Mouse (Mus musculus): ENCODE results near the gene Gsdma2. TPM values are rescaled to one million over a fixed set of nuclear protein-coding genes. Genes with fewer than 3 reads are reported as not detected.

The Gsdma2 gene
- polyA plus RNA-seq, 1 experiment, result not detected

GRCm38 (mm10) chr11:98696454-98697216 is 50.1 kb downstream of the Gsdma2 start:
- H3K4me3 ChIP-seq (ENCODE audit: insufficient read depth, poor library complexity, severe bottlenecking), result no peak overlapping the region
- no peak for TF ChIP-seq MYOG (IDR thresholded peaks at IDR 0.05; ENCODE audit: control insufficient read depth, extremely low read depth, insufficient read length)
- no peak for TF ChIP-seq FOSL1 (IDR thresholded peaks at IDR 0.05; ENCODE audit: insufficient read depth, low read length, poor library complexity, severe bottlenecking)
- no peak for TF ChIP-seq CTCF (IDR thresholded peaks at IDR 0.05; ENCODE audit: control insufficient read depth, insufficient read depth, insufficient read length)
- no peak for TF ChIP-seq USF1 (IDR thresholded peaks at IDR 0.05; ENCODE audit: low read depth)
- no peak for TF ChIP-seq MYOD1 (IDR thresholded peaks at IDR 0.05; ENCODE audit: control insufficient read depth, insufficient read length, low read depth)
- no peaks in the 10 kb centered on the region for H3K79me3 ChIP-seq (ENCODE audit: low read depth)
- no peaks in the 10 kb centered on the region for H3K79me2 ChIP-seq (ENCODE audit: control insufficient read depth, insufficient read depth)
- H3K36me3 ChIP-seq (ENCODE audit: control insufficient read depth, insufficient read depth), result peaks cover 48% of the 10 kb centered on the region
- no peak overlapping the region for H3ac ChIP-seq (ENCODE audit: control insufficient read depth, insufficient read length, low read depth)
- no peaks in the 10 kb centered on the region for H3K27me3 ChIP-seq (ENCODE audit: control insufficient read depth, insufficient read depth, insufficient read length)

GRCm38 (mm10) chr11:98697225-98697624 is 50.7 kb downstream of the Gsdma2 start:
- Histone ChIP-seq H3K79me2 (ENCODE audit: control insufficient read depth, insufficient read depth) (no peaks in the 10 kb centered on the region), H3ac (ENCODE audit: control insufficient read depth, insufficient read length, low read depth) (no peak overlapping the region), H3K27me3 (ENCODE audit: control insufficient read depth, insufficient read depth, insufficient read length) (no peaks in the 10 kb centered on the region), H3K79me3 (ENCODE audit: low read depth) (no peaks in the 10 kb centered on the region), H3K36me3 (ENCODE audit: control insufficient read depth, insufficient read depth) (peaks cover 42% of the 10 kb centered on the region), H3K4me3 (ENCODE audit: insufficient read depth, poor library complexity, severe bottlenecking) (no peak overlapping the region)
- TF ChIP-seq MYOD1 (IDR thresholded peaks at IDR 0.05; ENCODE audit: control insufficient read depth, insufficient read length, low read depth) (no peak), MAX (IDR thresholded peaks at IDR 0.05) (no peak), CEBPB (IDR thresholded peaks at IDR 0.05; ENCODE audit: low read depth) (no peak), MYOG (IDR thresholded peaks at IDR 0.05; ENCODE audit: control insufficient read depth, extremely low read depth, insufficient read length) (no peak), USF1 (IDR thresholded peaks at IDR 0.05; ENCODE audit: low read depth) (no peak), FOSL1 (IDR thresholded peaks at IDR 0.05; ENCODE audit: insufficient read depth, low read length, poor library complexity, severe bottlenecking) (no peak), CTCF (IDR thresholded peaks at IDR 0.05; ENCODE audit: control insufficient read depth, insufficient read depth, insufficient read length) (no peak)

- TF ChIP-seq MYOG (IDR thresholded peaks at IDR 0.05; ENCODE audit: control insufficient read depth, extremely low read depth, insufficient read length) (no peak), FOSL1 (IDR thresholded peaks at IDR 0.05; ENCODE audit: insufficient read depth, low read length, poor library complexity, severe bottlenecking) (no peak), CEBPB (IDR thresholded peaks at IDR 0.05; ENCODE audit: low read depth) (no peak), MYOD1 (IDR thresholded peaks at IDR 0.05; ENCODE audit: control insufficient read depth, insufficient read length, low read depth) (no peak), USF1 (IDR thresholded peaks at IDR 0.05; ENCODE audit: low read depth) (no peak), MAX (IDR thresholded peaks at IDR 0.05) (no peak), CTCF (IDR thresholded peaks at IDR 0.05; ENCODE audit: control insufficient read depth, insufficient read depth, insufficient read length) (no peak)
- H3K79me2 ChIP-seq (ENCODE audit: control insufficient read depth, insufficient read depth), result no peaks in the 10 kb centered on the region
- peaks cover 24% of the 10 kb centered on the region for H3K36me3 ChIP-seq (ENCODE audit: control insufficient read depth, insufficient read depth)
- no peak overlapping the region for H3K4me3 ChIP-seq (ENCODE audit: insufficient read depth, poor library complexity, severe bottlenecking)
- no peaks in the 10 kb centered on the region for H3K27me3 ChIP-seq (ENCODE audit: control insufficient read depth, insufficient read depth, insufficient read length)
- H3K79me3 ChIP-seq (ENCODE audit: low read depth), result no peaks in the 10 kb centered on the region
- H3ac ChIP-seq (ENCODE audit: control insufficient read depth, insufficient read length, low read depth), result no peak overlapping the region
Observed at GRCm38 (mm10) chr11:98698849-98699640, 52.5 kb downstream of the Gsdma2 start.

- peaks cover 21% of the 10 kb centered on the region for H3K36me3 ChIP-seq (ENCODE audit: control insufficient read depth, insufficient read depth)
Observed at GRCm38 (mm10) chr11:98699911-98700310, 53.4 kb downstream of the Gsdma2 start.

GRCm38 (mm10) chr11:98701213-98701670 is 54.7 kb downstream of the Gsdma2 start, which contains the start of gene Csf3:
Gene Csf3, plus strand, starts transcription at chr11:98701263.
- peaks cover 13% of the 10 kb centered on the region for H3K36me3 ChIP-seq (ENCODE audit: control insufficient read depth, insufficient read depth)
- H3K27me3 ChIP-seq (ENCODE audit: control insufficient read depth, insufficient read depth, insufficient read length), result no peaks in the 10 kb centered on the region
- H3K79me3 ChIP-seq (ENCODE audit: low read depth), result no peaks in the 10 kb centered on the region
- H3K4me3 ChIP-seq (ENCODE audit: insufficient read depth, poor library complexity, severe bottlenecking), result no peak within 1 kb of the TSS
- no peaks in the 10 kb centered on the region for H3K79me2 ChIP-seq (ENCODE audit: control insufficient read depth, insufficient read depth)
- no peak for TF ChIP-seq USF1 (IDR thresholded peaks at IDR 0.05; ENCODE audit: low read depth)
- TF ChIP-seq CTCF (IDR thresholded peaks at IDR 0.05; ENCODE audit: control insufficient read depth, insufficient read depth, insufficient read length), result no peak
- no peak for TF ChIP-seq MAX (IDR thresholded peaks at IDR 0.05)
- no peak for TF ChIP-seq FOSL1 (IDR thresholded peaks at IDR 0.05; ENCODE audit: insufficient read depth, low read length, poor library complexity, severe bottlenecking)
- TF ChIP-seq MYOG (IDR thresholded peaks at IDR 0.05; ENCODE audit: control insufficient read depth, extremely low read depth, insufficient read length), result no peak
- TF ChIP-seq CEBPB (IDR thresholded peaks at IDR 0.05; ENCODE audit: low read depth), result no peak
- no peak for TF ChIP-seq MYOD1 (IDR thresholded peaks at IDR 0.05; ENCODE audit: control insufficient read depth, insufficient read length, low read depth)
- H3ac ChIP-seq (ENCODE audit: control insufficient read depth, insufficient read length, low read depth), result peak within 1 kb of the TSS; percentile 6

More at GRCm38 (mm10) chr11:98699911-98700310, 53.4 kb downstream of the Gsdma2 start:
- TF ChIP-seq CTCF (IDR thresholded peaks at IDR 0.05; ENCODE audit: control insufficient read depth, insufficient read depth, insufficient read length), result peak; percentile 70
- TF ChIP-seq FOSL1 (IDR thresholded peaks at IDR 0.05; ENCODE audit: insufficient read depth, low read length, poor library complexity, severe bottlenecking), result no peak
- no peak overlapping the region for H3ac ChIP-seq (ENCODE audit: control insufficient read depth, insufficient read length, low read depth)
- no peaks in the 10 kb centered on the region for H3K79me3 ChIP-seq (ENCODE audit: low read depth)
- H3K27me3 ChIP-seq (ENCODE audit: control insufficient read depth, insufficient read depth, insufficient read length), result no peaks in the 10 kb centered on the region
- H3K4me3 ChIP-seq (ENCODE audit: insufficient read depth, poor library complexity, severe bottlenecking), result no peak overlapping the region
- H3K79me2 ChIP-seq (ENCODE audit: control insufficient read depth, insufficient read depth), result no peaks in the 10 kb centered on the region

All from C2C12 (cell line).